Comparison of ENCODE assay signal across 12 mouse cellular contexts in the genomic region with DNA sequence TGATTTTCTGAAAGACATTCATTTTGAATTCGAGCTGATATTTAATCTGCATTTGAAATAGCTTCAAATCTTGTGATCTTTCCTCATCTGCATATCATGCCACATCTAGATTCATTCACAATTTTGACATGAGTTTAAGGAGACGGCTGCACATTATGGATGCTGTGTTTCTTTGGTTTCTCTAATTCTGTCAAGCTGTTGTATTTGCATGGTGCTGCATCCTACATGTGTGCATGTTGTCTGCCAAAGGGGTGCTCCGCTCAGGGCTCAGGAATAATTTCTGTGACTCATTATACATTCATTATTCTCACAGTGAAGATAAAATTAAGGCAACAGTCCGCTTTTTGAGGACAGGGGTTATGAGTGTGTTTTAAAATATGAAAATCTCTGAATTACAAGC. TPM values are rescaled to one million over a fixed set of nuclear protein-coding genes. Genes with fewer than 3 reads are reported as not detected.
"Had no signal": no experiment of that assay in that cellular context is flagged by ENCODE, and none has a peak within 500 bp of the region (broad histone marks: within the 10 kb centered on the region; RNA-seq: fewer than 3 reads in every experiment).

No protein-coding gene starts in this region.

- H3K4me1 ChIP-seq: limb, embryonic 12.5 days; neural tube, embryonic 13.5 days had no signal

- H3K4me2 ChIP-seq: limb, embryonic 12.5 days; neural tube, embryonic 13.5 days had no signal

- H3K4me3 ChIP-seq: limb, embryonic 12.5 days; neural tube, embryonic 13.5 days had no signal

- H3K27me3 ChIP-seq: limb, embryonic 12.5 days; neural tube, embryonic 13.5 days had no signal

- H3K36me3 ChIP-seq: limb, embryonic 12.5 days; neural tube, embryonic 13.5 days had no signal

- H3K9ac ChIP-seq: limb, embryonic 12.5 days; liver, embryonic 14.5 days; neural tube, embryonic 13.5 days had no signal

- H3K9me3 ChIP-seq: limb, embryonic 12.5 days; neural tube, embryonic 13.5 days had no signal

- H3K27ac ChIP-seq: limb, embryonic 12.5 days; liver, embryonic 14.5 days; neural tube, embryonic 13.5 days had no signal

- DNase-seq: kidney, adult 8-10 months; kidney, postnatal 25 days; lung, adult 18-20 months; retina, postnatal 1 day; right cerebral cortex, postnatal 4 days; spleen, adult 18-20 months; thymus, adult 18-20 months; thymus, postnatal 14 days had no signal

RNA-seq across cellular contexts. Expression of a gene that starts 30.5 kb away (rescaled TPM):
- total RNA-seq: megakaryocyte-erythroid progenitor cell, adult 5-6 weeks had no signal
